Mouse (Mus musculus) liver, embryonic 12.5 days (tissue): Measurements from ENCODE around the gene Lyl1. TPM values are rescaled to one million over a fixed set of nuclear protein-coding genes. Genes with fewer than 3 reads are reported as not detected.
A peak's percentile ranks its signal among the peaks of the same experiment; 100 is the strongest.

ENCODE experiments used
- ATAC-seq: fragments of 200-750 bp; cut with Nextera tagmentation; 2 replicates; pipeline ENCODE4 v1.8.0; 2017; ENCODE audit warnings: moderate number of reproducible peaks, mild to moderate bottlenecking, moderate library complexity
- H3K27ac ChIP-seq: fragments of 300-500 bp; sonication (generic); 2 replicates; pipeline ENCODE4 v1.5.1; 2016; ENCODE audit warnings: mild to moderate bottlenecking
- H3K27me3 ChIP-seq: fragments of 300-500 bp; sonication (generic); replicated peaks from 2 replicates; pipeline ENCODE4 v1.6.1; 2016; ENCODE audit warnings: mild to moderate bottlenecking, moderate library complexity
- H3K36me3 ChIP-seq: fragments of 300-500 bp; sonication (generic); 2 replicates; pipeline ENCODE4 v1.6.1; 2016; ENCODE audit warnings: mild to moderate bottlenecking, moderate library complexity
- H3K4me1 ChIP-seq: fragments of 300-500 bp; sonication (generic); 2 replicates; pipeline ENCODE4 v1.6.1; 2016
- H3K4me2 ChIP-seq: fragments of 300-500 bp; sonication (generic); 2 replicates; pipeline ENCODE4 v1.6.1; 2016; ENCODE audit warnings: mild to moderate bottlenecking, moderate library complexity
- H3K4me3 ChIP-seq: fragments of 300-500 bp; sonication (generic); 2 replicates; pipeline ENCODE4 v1.5.1; 2016; ENCODE audit warnings: mild to moderate bottlenecking, moderate library complexity
- H3K9ac ChIP-seq: fragments of 300-500 bp; sonication (generic); 2 replicates; pipeline ENCODE4 v1.6.1; 2016; ENCODE audit warnings: mild to moderate bottlenecking, moderate library complexity
- H3K9me3 ChIP-seq: fragments of 300-500 bp; sonication (generic); replicated peaks from 2 replicates; pipeline ENCODE4 v1.6.1; 2016; ENCODE audit warnings: mild to moderate bottlenecking, moderate library complexity
- WGBS: fragments of 180-500 bp; shearing (Covaris S2); methylation state at CpG from one replicate; pipeline ENCODE4 v1.1.7; 2016; ENCODE audit not compliant: insufficient replicate concordance; 5-methylcytosine and 5-hydroxymethylcytosine counted together
- polyA plus RNA-seq: library from polyadenylated mRNA; unstranded; fragments of >200 nt; fragmentation: Nextera tagmentation; extraction: Ambion mirVana; gene quantifications from 2 replicates; pipeline ENCODE4 v1.2.1, GENCODE M21; 2016

The Lyl1 gene
- polyA plus RNA-seq, result 82.3 and 83.1 TPM in 2 replicates

GRCm38 (mm10) chr8:84700941-84701911 is at the start of gene Lyl1:
Lyl1 (plus strand) TSS chr8:84701457.
- peak within 1 kb of the TSS; percentile 96 for H3K4me2 ChIP-seq
- peaks cover 61% of the 10 kb centered on the region for H3K36me3 ChIP-seq
- no peaks in the 10 kb centered on the region for H3K9me3 ChIP-seq
- WGBS, result under 1% methylated on average over 34 of the region's 34 CpGs
- H3K4me3 ChIP-seq, result peak within 1 kb of the TSS; percentile 83
- peak within 1 kb of the TSS; percentile 97 for H3K27ac ChIP-seq
- H3K9ac ChIP-seq, result peak within 1 kb of the TSS; percentile 97
- H3K4me1 ChIP-seq, result peaks cover 69% of the 10 kb centered on the region
- H3K27me3 ChIP-seq, result peaks cover 14% of the 10 kb centered on the region
- peak; percentile 86 for ATAC-seq

- Histone ChIP-seq H3K4me2 (no peak overlapping the region), H3K27me3 (peaks cover 17% of the 10 kb centered on the region), H3K4me3 (no peak overlapping the region), H3K9ac (no peak overlapping the region), H3K36me3 (no peaks in the 10 kb centered on the region), H3K4me1 (peaks cover 44% of the 10 kb centered on the region), H3K27ac (no peak overlapping the region), H3K9me3 (no peaks in the 10 kb centered on the region)
- WGBS, result 60% methylated on average over 9 of the region's 9 CpGs
- ATAC-seq, result no peak
Observed at GRCm38 (mm10) chr8:84653092-84653631, 48.1 kb upstream of the Lyl1 start.

- Histone ChIP-seq H3K4me1 (peaks cover 55% of the 10 kb centered on the region), H3K27me3 (peaks cover 17% of the 10 kb centered on the region), H3K4me3 (no peak overlapping the region), H3K4me2 (no peak overlapping the region), H3K36me3 (no peaks in the 10 kb centered on the region), H3K9me3 (no peaks in the 10 kb centered on the region), H3K9ac (no peak overlapping the region), H3K27ac (no peak overlapping the region)
- 43% methylated on average over 4 of the region's 4 CpGs for WGBS
- ATAC-seq, result no peak
Observed at GRCm38 (mm10) chr8:84654597-84654996, 46.7 kb upstream of the Lyl1 start.

- Histone ChIP-seq H3K4me2 (peak overlapping the region; percentile 88), H3K27me3 (peaks cover 17% of the 10 kb centered on the region), H3K4me1 (peaks cover 64% of the 10 kb centered on the region), H3K36me3 (no peaks in the 10 kb centered on the region), H3K4me3 (peak overlapping the region; percentile 53), H3K27ac (peak overlapping the region; percentile 81), H3K9me3 (no peaks in the 10 kb centered on the region), H3K9ac (peak overlapping the region; percentile 69)
- peak; percentile 20; the same call in 1 of the 2 replicates for ATAC-seq
- WGBS, result 7% methylated on average over 15 of the region's 15 CpGs
Observed at GRCm38 (mm10) chr8:84655336-84656190, 45.7 kb upstream of the Lyl1 start.

- Histone ChIP-seq H3K36me3 (no peaks in the 10 kb centered on the region), H3K27ac (peak overlapping the region; percentile 81), H3K4me2 (peak overlapping the region; percentile 88), H3K9ac (peak overlapping the region; percentile 69), H3K9me3 (no peaks in the 10 kb centered on the region), H3K4me3 (peak overlapping the region; percentile 53), H3K27me3 (peaks cover 17% of the 10 kb centered on the region), H3K4me1 (peaks cover 70% of the 10 kb centered on the region)
- ATAC-seq, result no peak
- 5% methylated on average over 10 of the region's 10 CpGs for WGBS
Observed at GRCm38 (mm10) chr8:84656191-84656525, 45.1 kb upstream of the Lyl1 start.

- peaks cover 17% of the 10 kb centered on the region for H3K27me3 ChIP-seq
- H3K27ac ChIP-seq, result peak overlapping the region; percentile 81
- no peaks in the 10 kb centered on the region for H3K36me3 ChIP-seq
- WGBS, result 2% methylated on average over 23 of the region's 23 CpGs
- ATAC-seq, result peak; percentile 72
- peak overlapping the region; percentile 88 for H3K4me2 ChIP-seq
- H3K4me1 ChIP-seq, result peaks cover 75% of the 10 kb centered on the region
- H3K9me3 ChIP-seq, result no peaks in the 10 kb centered on the region
- peak overlapping the region; percentile 69 for H3K9ac ChIP-seq
- peak overlapping the region; percentile 53 for H3K4me3 ChIP-seq
Observed at GRCm38 (mm10) chr8:84656641-84657126, 44.6 kb upstream of the Lyl1 start.

GRCm38 (mm10) chr8:84657203-84657602 is 44.1 kb upstream of the Lyl1 start:
- no peak for ATAC-seq
- H3K4me1 ChIP-seq, result peaks cover 79% of the 10 kb centered on the region
- H3K27me3 ChIP-seq, result peaks cover 17% of the 10 kb centered on the region
- peak overlapping the region; percentile 69 for H3K9ac ChIP-seq
- peak overlapping the region; percentile 53 for H3K4me3 ChIP-seq
- peak overlapping the region; percentile 88 for H3K4me2 ChIP-seq
- H3K27ac ChIP-seq, result peak overlapping the region; percentile 81
- H3K36me3 ChIP-seq, result no peaks in the 10 kb centered on the region
- no peaks in the 10 kb centered on the region for H3K9me3 ChIP-seq

GRCm38 (mm10) chr8:84657680-84658079 is 43.6 kb upstream of the Lyl1 start:
- H3K4me3 ChIP-seq, result no peak overlapping the region
- H3K27me3 ChIP-seq, result peaks cover 17% of the 10 kb centered on the region
- H3K9ac ChIP-seq, result peak overlapping the region; percentile 69; the same call in 1 of the 2 replicates
- peak overlapping the region; percentile 81 for H3K27ac ChIP-seq
- 69% methylated on average over 4 of the region's 4 CpGs for WGBS
- H3K4me1 ChIP-seq, result peaks cover 82% of the 10 kb centered on the region
- H3K4me2 ChIP-seq, result peak overlapping the region; percentile 88
- no peaks in the 10 kb centered on the region for H3K9me3 ChIP-seq
- no peaks in the 10 kb centered on the region for H3K36me3 ChIP-seq
- ATAC-seq, result no peak

GRCm38 (mm10) chr8:84658951-84659350 is 42.3 kb upstream of the Lyl1 start:
- Histone ChIP-seq H3K36me3 (no peaks in the 10 kb centered on the region), H3K9ac (no peak overlapping the region), H3K4me1 (peaks cover 85% of the 10 kb centered on the region), H3K4me2 (no peak overlapping the region), H3K27ac (peak overlapping the region; percentile 98; the same call in 1 of the 2 replicates), H3K4me3 (no peak overlapping the region), H3K9me3 (no peaks in the 10 kb centered on the region), H3K27me3 (peaks cover 17% of the 10 kb centered on the region)
- WGBS, result 21% methylated on average over 1 of the region's 1 CpGs
- no peak for ATAC-seq

GRCm38 (mm10) chr8:84659936-84660818 is 41.1 kb upstream of the Lyl1 start:
- Histone ChIP-seq H3K27ac (peak overlapping the region; percentile 98), H3K36me3 (no peaks in the 10 kb centered on the region), H3K9ac (peak overlapping the region; percentile 92), H3K4me1 (peaks cover 78% of the 10 kb centered on the region), H3K9me3 (no peaks in the 10 kb centered on the region), H3K27me3 (peaks cover 11% of the 10 kb centered on the region), H3K4me2 (peak overlapping the region; percentile 98), H3K4me3 (peak overlapping the region; percentile 75)
- ATAC-seq, result no peak
- WGBS, result 3% methylated on average over 33 of the region's 33 CpGs
